ENCODE assay signal across 8 mouse cellular contexts in the genomic region with DNA sequence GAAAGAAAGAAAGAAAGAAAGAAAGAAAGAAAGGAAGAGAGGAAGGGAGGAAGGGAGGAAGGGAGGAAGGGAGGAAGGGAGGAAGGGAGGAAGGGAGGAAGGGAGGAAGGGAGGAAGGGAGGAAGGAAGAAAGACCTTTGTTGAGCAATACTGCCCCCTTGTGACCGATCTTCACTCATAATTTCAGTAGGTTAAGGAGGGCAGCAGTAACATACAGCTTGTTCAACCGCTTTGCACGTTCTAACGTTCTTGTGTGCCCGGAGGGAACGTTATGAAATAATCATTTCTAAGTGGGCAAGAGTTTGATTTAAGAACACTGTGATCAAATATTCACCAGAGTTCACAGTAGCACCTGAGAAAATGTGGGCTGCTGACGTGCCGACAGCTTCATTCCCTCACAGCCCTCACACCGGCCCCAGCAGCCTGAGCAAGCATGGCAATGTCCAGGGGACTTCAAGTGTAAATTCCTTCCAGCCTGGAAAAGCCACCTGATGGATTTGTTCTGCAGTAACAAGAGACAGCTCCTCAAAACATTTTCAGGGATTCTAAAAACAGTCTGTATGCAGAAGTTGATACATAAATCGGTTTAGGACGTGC. TPM values are rescaled to one million over a fixed set of nuclear protein-coding genes. Genes with fewer than 3 reads are reported as not detected.
A peak's percentile ranks its signal among the peaks of the same experiment; 100 is the strongest.
DNase-seq lines count a peak whose midpoint lies in the region; ATAC-seq and TF ChIP-seq lines count a peak whose summit lies in the region.

No protein-coding gene starts in this region.

- no peaks in the 10 kb centered on the region for H3K27me3 ChIP-seq in kidney, adult 2 months (replicated peaks; ENCODE audit: control insufficient read depth, insufficient read depth, low read length)
- H3K27me3 ChIP-seq in G1E (ENCODE audit: insufficient read depth, low read length), result peaks cover 18% of the 10 kb centered on the region
- 0 out of 2 replicates have a peak, but pooled peaks cover 4% of the 10 kb centered on the region for H3K27me3 ChIP-seq in embryonic facial prominence, embryonic 10.5 days (replicated peaks; ENCODE audit: low read depth, poor library complexity, severe bottlenecking)
- no peaks in the 10 kb centered on the region for H3K27me3 ChIP-seq in limb, embryonic 11.5 days (ENCODE audit: control insufficient read depth, insufficient read depth, low read length)
- H3K27me3 ChIP-seq in stomach, postnatal 0 days (ENCODE audit: control insufficient read depth, insufficient read depth, low read length), result no peaks in the 10 kb centered on the region

- 31% methylated on average over 11 of the region's 11 CpGs for WGBS in kidney, adult 2 months
- WGBS in embryonic facial prominence, embryonic 10.5 days, result 55% methylated on average over 11 of the region's 11 CpGs
- 43% methylated on average over 11 of the region's 11 CpGs for WGBS in limb, embryonic 11.5 days
- WGBS in stomach, postnatal 0 days, result 32% methylated on average over 11 of the region's 11 CpGs

- H3K9me3 ChIP-seq in G1E (replicated peaks), result no peaks in the 10 kb centered on the region
- H3K9me3 ChIP-seq in embryonic facial prominence, embryonic 10.5 days, result no peaks in the 10 kb centered on the region
- no peaks in the 10 kb centered on the region for H3K9me3 ChIP-seq in limb, embryonic 11.5 days (ENCODE audit: control insufficient read depth, low read length)
- H3K9me3 ChIP-seq in stomach, postnatal 0 days (ENCODE audit: control insufficient read depth, low read length), result no peaks in the 10 kb centered on the region

- no peak overlapping the region for H3K9ac ChIP-seq in limb, embryonic 11.5 days (ENCODE audit: low read length)
- no peak overlapping the region for H3K9ac ChIP-seq in stomach, postnatal 0 days (ENCODE audit: low read length)

- no peaks in the 10 kb centered on the region for H3K4me1 ChIP-seq in kidney, adult 2 months (ENCODE audit: control insufficient read depth, insufficient read depth, low read length)
- no peaks in the 10 kb centered on the region; the same call in 1 of the 2 replicates for H3K4me1 ChIP-seq in G1E (ENCODE audit: insufficient read depth, low read depth, low read length)
- peaks cover 12% of the 10 kb centered on the region for H3K4me1 ChIP-seq in embryonic facial prominence, embryonic 10.5 days
- peaks cover 8% of the 10 kb centered on the region for H3K4me1 ChIP-seq in limb, embryonic 11.5 days (ENCODE audit: control insufficient read depth, insufficient read depth, low read length)
- no peaks in the 10 kb centered on the region for H3K4me1 ChIP-seq in stomach, postnatal 0 days (replicated peaks; ENCODE audit: control insufficient read depth, insufficient read depth)

- no peak; the same call in 1 of the 2 replicates for ATAC-seq in G1E (ENCODE audit: extremely low read depth, insufficient number of reproducible peaks, low FRiP score, poor library complexity, severe bottlenecking)
- no peak for ATAC-seq in limb, embryonic 11.5 days (ENCODE audit: insufficient number of reproducible peaks, low FRiP score, low TSS enrichment, low read depth)
- ATAC-seq in stomach, postnatal 0 days (ENCODE audit: low FRiP score, low TSS enrichment), result no peak

- no peak overlapping the region for H3K27ac ChIP-seq in kidney, adult 2 months (ENCODE audit: insufficient read depth, low read depth, low read length)
- H3K27ac ChIP-seq in embryonic facial prominence, embryonic 10.5 days (replicated peaks), result no peak overlapping the region
- H3K27ac ChIP-seq in limb, embryonic 11.5 days (replicated peaks; ENCODE audit: low read depth, low read length), result no peak overlapping the region
- H3K27ac ChIP-seq in stomach, postnatal 0 days (replicated peaks), result no peak overlapping the region

- TF ChIP-seq POLR2A in kidney, adult 2 months (IDR thresholded peaks at IDR 0.05; ENCODE audit: low read depth, low read length), result no peak

- TF ChIP-seq CTCF in kidney, adult 2 months (conservative IDR thresholded peaks at IDR 0.05; ENCODE audit: insufficient read depth, insufficient read length, low read depth, low read length), result peak; percentile 51
- TF ChIP-seq CTCF in G1E (IDR thresholded peaks at IDR 0.05; ENCODE audit: low read depth, low read length), result 0 out of 2 replicates have a peak, but pooled peaks have one; percentile 13
- peak; percentile 85 for TF ChIP-seq CTCF in stomach, postnatal 0 days (IDR thresholded peaks at IDR 0.05; ENCODE audit: low read depth)

- no peak overlapping the region for H3K4me2 ChIP-seq in limb, embryonic 11.5 days (ENCODE audit: low read depth, severe bottlenecking)
- H3K4me2 ChIP-seq in stomach, postnatal 0 days (replicated peaks; ENCODE audit: low read depth), result no peak overlapping the region

- TF ChIP-seq EP300 in stomach, postnatal 0 days (optimal IDR thresholded peaks at IDR 0.05), result no peak

- peak; percentile 27 for DNase-seq in kidney, adult 2 months
- no peak for DNase-seq in kidney, adult 11 months
- DNase-seq in A20 (ENCODE audit: low read depth, low spot score), result peak; percentile 41
- no peak for DNase-seq in G1E (ENCODE audit: low spot score)
- peak; percentile 46 for DNase-seq in embryonic facial prominence, embryonic 10.5 days (ENCODE audit: low spot score)
- peak; percentile 79 for DNase-seq in limb, embryonic 11.5 days (ENCODE audit: low spot score)
- DNase-seq in stomach, postnatal 0 days (ENCODE audit: low spot score), result peak; percentile 51
- no peak for DNase-seq in ovary, postnatal 36 days (ENCODE audit: low spot score)

- no peaks in the 10 kb centered on the region for H3K36me3 ChIP-seq in kidney, adult 2 months (ENCODE audit: control insufficient read depth, insufficient read depth, low read length)
- no peaks in the 10 kb centered on the region for H3K36me3 ChIP-seq in G1E (replicated peaks)
- H3K36me3 ChIP-seq in embryonic facial prominence, embryonic 10.5 days (replicated peaks), result no peaks in the 10 kb centered on the region
- no peaks in the 10 kb centered on the region for H3K36me3 ChIP-seq in limb, embryonic 11.5 days (ENCODE audit: control insufficient read depth, insufficient read depth, low read length)
- H3K36me3 ChIP-seq in stomach, postnatal 0 days (ENCODE audit: control insufficient read depth, insufficient read depth, low read length), result no peaks in the 10 kb centered on the region

- H3K4me3 ChIP-seq in kidney, adult 2 months (ENCODE audit: insufficient read depth, low read depth, low read length), result no peak overlapping the region
- no peak overlapping the region for H3K4me3 ChIP-seq in G1E (ENCODE audit: low read depth, low read length)
- H3K4me3 ChIP-seq in embryonic facial prominence, embryonic 10.5 days, result no peak overlapping the region
- no peak overlapping the region for H3K4me3 ChIP-seq in limb, embryonic 11.5 days (ENCODE audit: low read depth, low read length)
- H3K4me3 ChIP-seq in stomach, postnatal 0 days (ENCODE audit: low read depth, low read length), result no peak overlapping the region

RNA-seq across cellular contexts. Expression of gene Psmg1, which starts 26.2 kb away (rescaled TPM):
- 34.2 and 35.6 TPM in 2 replicates for polyA plus RNA-seq in kidney, adult 2 months (2012; rRNA removed)
- total RNA-seq in G1E (2014; fragmentation: Nextera tagmentation) (29.9 and 37.3 TPM in 2 replicates), G1E (2017) (70.4 and 75.6 TPM in 2 replicates)
- 89.8 and 102 TPM in 2 replicates for polyA plus RNA-seq in G1E (2012)
- polyA plus RNA-seq in embryonic facial prominence, embryonic 10.5 days (2016; fragmentation: Nextera tagmentation; extraction: Ambion mirVana), result 115 and 122 TPM in 2 replicates
- 125 and 137 TPM in 2 replicates for polyA plus RNA-seq in limb, embryonic 11.5 days (2014; fragmentation: Nextera tagmentation; extraction: Ambion mirVana)
- 48.7 and 50.1 TPM in 2 replicates for polyA plus RNA-seq in stomach, postnatal 0 days (2015; fragmentation: Nextera tagmentation; extraction: Ambion mirVana)

Comparison
In these comparisons a context has a peak if more than half of its experiments do, and no peak if none do; other contexts are left out.
1. DNase-seq: peak in kidney, adult 2 months (single experiment), A20 (single experiment), embryonic facial prominence, embryonic 10.5 days (single experiment), limb, embryonic 11.5 days (single experiment) and stomach, postnatal 0 days (single experiment); none in kidney, adult 11 months (single experiment), G1E (single experiment) and ovary, postnatal 36 days (single experiment).
2. CTCF ChIP-seq: peak in every context shown above with its lines; median percentile 85 in stomach, postnatal 0 days; 51 in kidney, adult 2 months; 13 in G1E.